23 mouse cellular contexts compared by ENCODE assay signal in genomic region chr3:18488886-18489285, GRCm38 (mm10).
DNase-seq lines count a peak whose midpoint lies in the region; ATAC-seq lines count a peak whose summit lies in the region.
"Had no signal": no experiment of that assay in that cellular context is flagged by ENCODE, and none has a peak within 500 bp of the region (broad histone marks: within the 10 kb centered on the region; RNA-seq: fewer than 3 reads in every experiment).

No protein-coding gene starts in this region.

- H3K9me3 ChIP-seq in forebrain, embryonic 13.5 days (replicated peaks) = peaks cover 3% of the 10 kb centered on the region; the same call in 1 of the 2 replicates
- H3K9me3 ChIP-seq in forebrain, embryonic 12.5 days = 0 out of 2 replicates have a peak, but pooled peaks cover 5% of the 10 kb centered on the region
- no peaks in the 10 kb centered on the region for H3K9me3 ChIP-seq in forebrain, embryonic 16.5 days (ENCODE audit: control insufficient read depth, low read length)
- 0 out of 2 replicates have a peak, but pooled peaks cover 3% of the 10 kb centered on the region for H3K9me3 ChIP-seq in forebrain, embryonic 10.5 days
- H3K9me3 ChIP-seq: embryonic facial prominence, embryonic 15.5 days; G1E had no signal

- no peak overlapping the region for H3K4me3 ChIP-seq in forebrain, embryonic 13.5 days
- no peak overlapping the region for H3K4me3 ChIP-seq in forebrain, embryonic 12.5 days (replicated peaks)
- H3K4me3 ChIP-seq in forebrain, embryonic 16.5 days (replicated peaks; ENCODE audit: low read length) = no peak overlapping the region
- H3K4me3 ChIP-seq in forebrain, embryonic 10.5 days = no peak overlapping the region
- H3K4me3 ChIP-seq: embryonic facial prominence, embryonic 13.5 days; embryonic facial prominence, embryonic 15.5 days; erythroblast, embryonic 14.5 days had no signal

- H3K36me3 ChIP-seq in forebrain, embryonic 13.5 days (ENCODE audit: poor library complexity, severe bottlenecking) = no peaks in the 10 kb centered on the region
- no peaks in the 10 kb centered on the region for H3K36me3 ChIP-seq in forebrain, embryonic 12.5 days (replicated peaks)
- no peaks in the 10 kb centered on the region for H3K36me3 ChIP-seq in forebrain, embryonic 16.5 days (ENCODE audit: control insufficient read depth, insufficient read depth)
- H3K36me3 ChIP-seq in forebrain, embryonic 10.5 days (replicated peaks) = no peaks in the 10 kb centered on the region
- H3K36me3 ChIP-seq: embryonic facial prominence, embryonic 13.5 days; embryonic facial prominence, embryonic 15.5 days; G1E had no signal

- 0 out of 2 replicates have a peak, but pooled peaks have one; percentile 30 for ATAC-seq in forebrain, embryonic 13.5 days
- no peak for ATAC-seq in forebrain, embryonic 12.5 days (ENCODE audit: low FRiP score)
- peak; percentile 33; the same call in 1 of the 2 replicates for ATAC-seq in forebrain, embryonic 16.5 days
- ATAC-seq: CD4-positive, CD25-positive, alpha-beta regulatory T cell, adult 4 months had no signal

- H3K4me1 ChIP-seq in forebrain, embryonic 13.5 days = no peaks in the 10 kb centered on the region
- no peaks in the 10 kb centered on the region for H3K4me1 ChIP-seq in forebrain, embryonic 12.5 days
- H3K4me1 ChIP-seq in forebrain, embryonic 16.5 days (replicated peaks; ENCODE audit: control insufficient read depth, insufficient read depth, low read length) = no peaks in the 10 kb centered on the region
- H3K4me1 ChIP-seq in forebrain, embryonic 10.5 days = no peaks in the 10 kb centered on the region
- H3K4me1 ChIP-seq: embryonic facial prominence, embryonic 13.5 days; embryonic facial prominence, embryonic 15.5 days had no signal

- no peak overlapping the region for H3K4me2 ChIP-seq in forebrain, embryonic 13.5 days
- H3K4me2 ChIP-seq in forebrain, embryonic 12.5 days = no peak overlapping the region
- H3K4me2 ChIP-seq in forebrain, embryonic 16.5 days (ENCODE audit: low read length) = no peak overlapping the region
- H3K4me2 ChIP-seq: embryonic facial prominence, embryonic 13.5 days; embryonic facial prominence, embryonic 15.5 days had no signal

- H3K9ac ChIP-seq in forebrain, embryonic 13.5 days = no peak overlapping the region
- H3K9ac ChIP-seq in forebrain, embryonic 12.5 days = no peak overlapping the region
- no peak overlapping the region for H3K9ac ChIP-seq in forebrain, embryonic 16.5 days (replicated peaks; ENCODE audit: low read depth, low read length)
- H3K9ac ChIP-seq: embryonic facial prominence, embryonic 13.5 days; embryonic facial prominence, embryonic 15.5 days had no signal

- DNase-seq in forebrain, embryonic 10.5 days (ENCODE audit: extremely low spot score, low spot score) = no peak
- DNase-seq in retina, postnatal 1 day = peak; percentile 2
- DNase-seq in retina, embryonic 14.5 days (ENCODE audit: low spot score) = no peak
- DNase-seq: adrenal gland, adult 2 months; adrenal gland, postnatal 10 days; adrenal gland, postnatal 25 days; B cell, adult 2 months; cerebellum, adult 11 months; cerebellum, adult 18-20 months; cerebellum, adult 8-10 months; cerebellum, adult 9-11 months; cerebellum, postnatal 14 days; cerebellum, postnatal 36 days; embryo, embryonic 11 days had no signal

- no peak overlapping the region for H3K27ac ChIP-seq in forebrain, embryonic 13.5 days
- H3K27ac ChIP-seq in forebrain, embryonic 12.5 days = no peak overlapping the region
- H3K27ac ChIP-seq in forebrain, embryonic 16.5 days (ENCODE audit: low read length) = no peak overlapping the region
- no peak overlapping the region for H3K27ac ChIP-seq in forebrain, embryonic 10.5 days
- H3K27ac ChIP-seq: embryonic facial prominence, embryonic 13.5 days; embryonic facial prominence, embryonic 15.5 days had no signal

- 61% methylated on average over 2 of the region's 2 CpGs for WGBS in forebrain, embryonic 13.5 days
- WGBS in forebrain, embryonic 12.5 days = 56% methylated on average over 2 of the region's 2 CpGs
- 33% methylated on average over 2 of the region's 2 CpGs for WGBS in forebrain, embryonic 16.5 days
- 82% methylated on average over 2 of the region's 2 CpGs for WGBS in forebrain, embryonic 10.5 days

- H3K27me3 ChIP-seq in forebrain, embryonic 13.5 days = no peaks in the 10 kb centered on the region
- H3K27me3 ChIP-seq in forebrain, embryonic 12.5 days = no peaks in the 10 kb centered on the region
- no peaks in the 10 kb centered on the region for H3K27me3 ChIP-seq in forebrain, embryonic 16.5 days (replicated peaks; ENCODE audit: control insufficient read depth, insufficient read depth, low read length)
- H3K27me3 ChIP-seq in forebrain, embryonic 10.5 days (ENCODE audit: poor library complexity, severe bottlenecking) = no peaks in the 10 kb centered on the region
- H3K27me3 ChIP-seq: CH12.LX; embryonic facial prominence, embryonic 13.5 days; embryonic facial prominence, embryonic 15.5 days had no signal
